Mouse (Mus musculus) thymus, postnatal 0 days (tissue): ENCODE measurements at regions not wholly inside any gene's neighbourhood (a gene's known extent, or its start where the extent isn't known, plus 50 kb on each side); places are given as distances from the start of the nearest gene placed in this dataset.

Experiments
- DNase-seq: peaks from one replicate; pipeline ENCODE4 v3.0.0-alpha.2; 2015; ENCODE audit warnings: low spot score

DNA sequence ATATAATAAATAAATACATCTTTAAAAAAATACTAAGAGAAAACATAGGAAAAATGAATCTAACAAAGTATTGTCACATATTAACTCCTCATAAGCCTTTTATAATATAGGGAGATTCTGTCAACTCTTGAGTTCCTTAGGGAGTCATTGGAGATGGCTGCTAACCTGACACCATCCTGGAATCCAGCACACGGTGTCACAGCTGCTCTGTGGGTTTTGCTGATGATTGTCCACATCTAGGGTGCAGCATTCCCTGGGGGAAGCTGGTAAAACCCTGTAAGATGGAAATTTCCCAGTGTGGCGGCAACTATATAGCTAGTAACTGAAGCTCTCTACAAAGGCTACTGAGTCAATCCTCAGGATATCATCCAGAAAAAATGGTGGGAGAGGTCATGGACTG is 58.9 kb upstream of the E2f3 start:
- no peak for DNase-seq

DNA sequence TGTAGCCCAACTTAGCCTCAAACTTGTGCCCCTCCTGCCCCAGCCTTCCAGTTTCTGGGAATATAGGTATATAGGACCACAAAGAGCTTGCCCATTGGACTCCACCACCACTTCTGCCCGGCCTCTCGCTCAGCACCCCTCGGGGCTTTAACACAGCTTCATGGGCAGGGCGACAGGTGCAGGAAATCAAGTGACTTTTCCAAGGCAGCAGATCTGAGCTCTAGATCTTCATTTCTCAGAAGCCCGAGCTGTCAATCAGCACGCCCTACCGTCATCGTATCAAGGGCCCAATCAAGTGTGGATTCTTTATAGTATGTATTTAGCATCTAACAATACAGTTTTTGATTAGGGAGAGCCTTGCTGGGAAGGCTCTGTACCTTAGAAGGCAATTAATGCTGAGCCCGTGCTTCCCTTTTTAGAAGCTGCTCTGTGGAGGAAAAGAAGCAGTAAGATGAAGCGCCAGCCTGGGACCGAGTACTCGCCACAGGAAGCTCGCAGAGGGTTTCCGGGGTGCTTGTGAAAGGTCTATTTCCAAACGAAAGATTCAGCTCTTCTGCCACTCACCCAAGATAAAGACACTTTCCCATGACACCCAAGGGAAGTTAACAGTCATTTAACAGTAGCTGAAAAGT is 56.9 kb upstream of the E2f3 start:
- DNase-seq: peak; percentile 70

DNA sequence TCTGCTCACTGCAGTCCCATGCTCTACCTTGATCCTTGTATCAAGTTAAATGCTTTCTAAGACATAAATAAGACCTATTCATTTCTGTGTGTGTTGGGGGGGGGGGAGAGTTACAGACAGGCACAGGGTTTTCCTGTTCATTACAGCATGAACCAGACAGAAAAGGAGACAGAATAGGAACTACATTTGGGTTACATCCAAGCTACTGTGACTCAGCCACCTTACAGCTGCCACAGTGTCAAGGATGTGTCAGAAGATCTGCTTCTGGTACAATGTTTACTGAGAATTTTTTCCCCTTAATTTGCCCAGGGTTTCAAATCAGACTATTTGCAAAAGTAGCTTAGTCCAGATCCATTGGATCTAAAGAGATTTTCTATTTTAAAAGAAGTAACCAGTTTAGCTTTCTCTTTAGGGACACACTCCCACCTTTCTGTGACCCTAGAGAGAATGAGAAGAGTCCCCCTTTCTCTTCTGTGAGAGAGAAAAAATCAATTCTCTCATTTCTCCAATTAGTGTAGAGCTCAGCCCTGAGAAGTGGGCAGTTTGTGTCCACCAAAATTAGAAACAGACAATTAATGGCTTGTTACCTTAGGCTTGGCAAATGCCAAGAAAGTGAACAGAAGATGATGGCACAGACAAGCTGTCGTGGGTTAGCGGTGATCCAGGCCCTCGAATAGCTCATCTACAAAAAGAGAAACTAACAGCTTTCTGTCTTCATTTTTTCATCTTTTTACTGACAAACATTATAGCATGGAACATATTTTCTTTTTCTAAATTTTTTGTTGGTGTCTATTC is 55.8 kb upstream of the E2f3 start:
- no peak for DNase-seq

DNA sequence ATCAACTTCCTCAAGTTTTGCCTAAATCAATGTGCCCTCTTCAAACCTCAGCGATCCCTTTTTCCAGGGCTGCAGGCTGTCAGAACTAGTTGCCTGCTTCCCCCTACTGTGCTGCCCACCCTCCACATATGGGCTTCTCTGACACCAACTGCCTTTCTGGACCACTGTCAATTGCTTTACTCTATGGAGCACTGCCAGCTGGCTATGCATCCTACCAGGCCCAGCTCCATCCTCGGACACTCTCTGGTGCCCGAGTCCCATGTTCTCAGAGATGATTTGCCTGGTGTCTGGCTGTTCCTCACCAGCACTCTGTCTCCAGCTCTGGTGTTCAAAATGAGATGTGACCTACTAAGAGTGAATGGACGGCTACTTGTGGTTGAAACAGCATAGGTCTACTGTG is 54.4 kb upstream of the E2f3 start:
- DNase-seq: no peak

DNA sequence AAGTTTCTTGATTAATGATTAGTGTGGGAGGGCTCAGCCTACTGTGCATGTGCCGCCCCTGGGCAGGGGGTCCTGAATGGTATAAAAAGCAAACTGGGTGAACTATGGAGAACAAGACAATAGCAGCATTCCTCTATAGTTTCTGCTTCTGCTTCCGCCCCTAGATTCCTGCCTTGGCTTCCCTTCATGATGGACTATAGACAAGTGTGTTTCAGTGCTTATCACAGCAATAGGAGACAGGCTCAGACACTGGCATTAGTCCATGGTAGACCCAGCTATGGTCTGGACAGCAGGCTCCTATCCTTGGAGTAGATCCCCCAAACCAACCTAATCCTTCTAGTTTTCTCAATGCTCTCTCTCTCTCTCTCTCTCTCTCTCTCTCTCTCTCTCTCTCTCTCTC is 53.9 kb upstream of the E2f3 start:
- no peak for DNase-seq

DNA sequence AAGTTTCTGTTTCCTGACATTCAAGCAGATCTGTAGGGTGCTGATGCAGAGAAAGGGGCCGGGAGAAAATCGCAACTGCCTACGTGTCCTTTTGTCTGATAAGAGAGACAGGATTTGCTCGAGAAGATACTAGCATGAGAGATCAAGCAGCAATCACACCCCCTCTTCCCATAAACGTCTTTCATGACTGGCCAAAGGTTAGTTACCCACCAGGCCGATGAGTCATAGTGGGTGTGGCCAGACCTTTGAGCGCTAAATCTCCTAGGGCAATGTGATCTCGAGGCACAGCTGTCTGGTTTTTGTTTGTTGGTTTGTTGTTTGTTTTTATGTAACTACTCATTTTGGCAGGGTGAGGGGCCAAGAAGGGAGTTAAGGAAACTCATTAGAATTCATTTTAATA is 50.7 kb upstream of the E2f3 start:
- no peak for DNase-seq

DNA sequence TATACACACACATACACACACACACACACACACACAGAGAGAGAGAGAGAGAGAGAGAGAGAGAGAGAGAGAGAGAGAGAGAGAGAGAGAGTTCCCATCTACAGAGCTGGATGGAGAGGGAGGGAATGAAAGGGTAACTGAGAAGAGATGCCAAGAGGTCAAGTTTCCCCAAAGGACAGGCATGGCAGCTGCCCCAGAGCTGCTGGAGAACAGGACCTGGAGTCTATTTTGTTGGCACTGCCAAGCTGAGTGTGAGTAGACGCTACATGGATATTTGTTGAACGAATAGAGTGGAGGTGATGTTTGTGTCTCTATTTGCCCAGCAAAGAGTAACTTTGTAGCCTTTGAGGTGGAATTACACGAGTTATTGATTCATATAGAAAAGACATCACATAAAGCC is 50.2 kb upstream of the E2f3 start:
- DNase-seq: no peak
